Mouse (Mus musculus) ES-E14 (cell line): ENCODE results near the gene Arpc2. TPM values are rescaled to one million over a fixed set of nuclear protein-coding genes. Genes with fewer than 3 reads are reported as not detected.
A peak's percentile ranks its signal among the peaks of the same experiment; 100 is the strongest.

Source experiments
- DNase-seq: peaks from one replicate; pipeline ENCODE4 v3.0.0-alpha.2; 2013; ENCODE audit warnings: low read depth, low spot score
- H3K27ac ChIP-seq: 2 replicates; pipeline ENCODE4 v1.5.1; 2012; ENCODE audit warnings: low read depth, mild to moderate bottlenecking, low read length, moderate library complexity, mixed read lengths; ENCODE audit not compliant: poor library complexity, insufficient read depth, severe bottlenecking
- H3K36me3 ChIP-seq: 2 replicates; pipeline ENCODE4 v1.6.1; 2012; ENCODE audit warnings: mild to moderate bottlenecking, low read length, moderate library complexity, mixed read lengths; ENCODE audit not compliant: control insufficient read depth, poor library complexity, insufficient read depth, severe bottlenecking
- H3K4me1 ChIP-seq, 2 experiments: fragments of 150-350 bp in 1 of 2; sonication (generic) in 1 of 2; 2 replicates each; pipeline ENCODE4 v1.6.1; 2012; ENCODE audit warnings: low read length in 2 of 2, mild to moderate bottlenecking in 1 of 2, mixed read lengths in 1 of 2; ENCODE audit not compliant: control insufficient read depth in 2 of 2, insufficient read depth in 2 of 2, poor library complexity in 1 of 2
- H3K4me3 ChIP-seq, 2 experiments: fragments of 150-350 bp in 1 of 2; sonication (generic) in 1 of 2; 2 replicates each; pipeline ENCODE4 v1.5.1; 2012; ENCODE audit warnings: low read length in 2 of 2, low read depth in 1 of 2, mild to moderate bottlenecking in 1 of 2, mixed read lengths in 1 of 2; ENCODE audit not compliant: insufficient read depth in 1 of 2, poor library complexity in 1 of 2, severe bottlenecking in 1 of 2
- H3K9ac ChIP-seq: 2 replicates; pipeline ENCODE4 v1.6.1; 2012; ENCODE audit warnings: low read depth, mild to moderate bottlenecking, low read length, mixed read lengths; ENCODE audit not compliant: poor library complexity, insufficient read depth, severe bottlenecking
- H3K9me3 ChIP-seq: fragments of 150-350 bp; sonication (generic); 2 replicates; pipeline ENCODE4 v1.6.1; 2012; ENCODE audit warnings: low read depth, mild to moderate bottlenecking, low read length; ENCODE audit not compliant: control insufficient read depth, insufficient read depth
- CHD2 ChIP-seq: IDR thresholded peaks from 2 replicates; pipeline ENCODE4 v1.6.1; 2014; ENCODE audit warnings: mild to moderate bottlenecking, low read depth, low read length, inconsistent platforms
- HCFC1 ChIP-seq: IDR thresholded peaks from 2 replicates; pipeline ENCODE4 v1.6.1; 2012; ENCODE audit warnings: low read length, inconsistent platforms, borderline replicate concordance; ENCODE audit not compliant: insufficient read depth
- MAFK ChIP-seq: IDR thresholded peaks from 2 replicates; pipeline ENCODE4 v1.6.1; 2014; ENCODE audit warnings: mild to moderate bottlenecking, low read depth, low read length, inconsistent platforms; ENCODE audit not compliant: insufficient read depth
- ZC3H11A ChIP-seq: IDR thresholded peaks from 2 replicates; pipeline ENCODE4 v1.6.1; 2012; ENCODE audit warnings: low read depth, mild to moderate bottlenecking, inconsistent platforms, low read length, borderline replicate concordance
- ZNF384 ChIP-seq: IDR thresholded peaks from 2 replicates; pipeline ENCODE4 v1.6.1; 2012; ENCODE audit warnings: low read depth, low read length, inconsistent platforms
- in situ Hi-C, 2 experiments: fragments of 600-800 bp; cut with MboI; formaldehyde crosslinking; loops; one replicate each; pipeline ENCODE4 v1.15.1; 2025; ENCODE audit warnings: low sequenced_read_pairs in 2 of 2, inconsistent platforms in 1 of 2; ENCODE audit not compliant: unreplicated experiment in 2 of 2
- total RNA-seq: library from RNA; depleted of rRNA; stranded (reverse); fragments of 300-350 nt; gene quantifications from 2 replicates; pipeline ENCODE4 v1.2.3, GENCODE M21; 2012

The Arpc2 gene
- total RNA-seq, 1 experiment: 100 TPM

DNA sequence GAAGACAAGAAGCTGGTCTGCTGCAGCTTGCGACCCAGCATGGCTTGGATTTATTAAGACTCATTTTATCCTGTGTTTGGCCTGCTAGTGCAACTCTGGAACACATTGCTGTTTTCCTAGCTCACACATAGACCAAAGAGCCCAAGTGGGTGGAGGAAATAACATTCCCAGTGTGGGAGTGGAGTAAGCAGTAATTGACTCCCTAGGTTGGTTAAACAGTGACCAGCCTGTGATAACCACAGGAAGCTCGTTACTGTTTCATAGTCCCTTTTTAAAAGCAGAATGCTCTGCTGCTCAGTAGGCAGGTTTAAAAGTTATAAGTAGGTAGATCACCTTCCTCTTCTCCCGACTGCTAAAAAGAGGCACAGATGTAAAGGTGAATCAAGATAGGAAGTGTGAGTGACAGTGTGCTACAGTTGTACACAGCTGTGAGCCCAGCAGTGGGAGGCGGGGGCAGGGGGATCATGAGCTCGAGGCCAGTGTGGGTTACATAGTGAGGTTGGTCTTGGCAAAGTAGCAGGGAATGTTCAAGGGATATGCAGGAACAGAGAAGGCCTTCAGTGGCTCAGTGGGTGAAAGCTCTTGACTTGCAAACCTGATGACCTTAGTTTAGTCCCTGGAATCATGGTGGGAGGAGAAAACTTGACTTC, 13.6 kb downstream of the Arpc2 start:
- DNase-seq: no peak
- no peaks in the 10 kb centered on the region for H3K9me3 ChIP-seq
- no peak for TF ChIP-seq MAFK
- no peak for TF ChIP-seq ZC3H11A
- no peak for TF ChIP-seq CHD2
- no peak for TF ChIP-seq ZNF384
- no peak for TF ChIP-seq HCFC1
- no peak overlapping the region; the same call in 1 of the 2 replicates for H3K27ac ChIP-seq
- no peak overlapping the region for H3K9ac ChIP-seq
- no peak overlapping the region for H3K4me3 ChIP-seq
- peaks cover 1 to 9% of the 10 kb centered on the region in 2 experiments; a peak in 2 of 4 replicates for H3K4me1 ChIP-seq
- H3K36me3 ChIP-seq: peaks cover 11% of the 10 kb centered on the region
- in situ Hi-C loops: no loop called here

DNA sequence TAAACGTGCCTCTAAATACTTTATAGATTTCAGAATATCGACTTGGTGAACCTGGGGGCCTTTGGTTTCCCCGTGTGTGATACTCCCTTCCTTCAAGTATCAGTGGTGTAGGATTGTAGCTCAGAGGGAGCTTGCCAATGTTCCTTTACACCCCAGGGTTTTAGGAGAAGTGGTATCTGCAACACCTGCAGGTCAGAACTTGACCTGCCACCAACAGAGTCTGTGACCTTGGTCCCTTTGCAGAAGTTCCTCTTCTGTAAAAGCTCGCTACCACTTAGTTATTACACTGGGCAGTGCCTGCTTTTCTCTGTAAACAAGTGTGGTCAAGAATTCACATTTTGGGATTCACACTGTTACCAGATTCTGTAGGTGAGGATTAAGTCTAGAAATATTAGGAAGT, 14.2 kb downstream of the Arpc2 start:
- Histone ChIP-seq H3K9ac (no peak overlapping the region), H3K9me3 (no peaks in the 10 kb centered on the region), H3K36me3 (peaks cover 11% of the 10 kb centered on the region), H3K27ac (no peak overlapping the region), H3K4me3 (no peak overlapping the region), H3K4me1 (peaks cover 0 to 9% of the 10 kb centered on the region in 2 experiments; a peak in 2 of 4 replicates)
- TF ChIP-seq ZNF384: no peak
- no peak for DNase-seq
- in situ Hi-C loops: no loop called here

DNA sequence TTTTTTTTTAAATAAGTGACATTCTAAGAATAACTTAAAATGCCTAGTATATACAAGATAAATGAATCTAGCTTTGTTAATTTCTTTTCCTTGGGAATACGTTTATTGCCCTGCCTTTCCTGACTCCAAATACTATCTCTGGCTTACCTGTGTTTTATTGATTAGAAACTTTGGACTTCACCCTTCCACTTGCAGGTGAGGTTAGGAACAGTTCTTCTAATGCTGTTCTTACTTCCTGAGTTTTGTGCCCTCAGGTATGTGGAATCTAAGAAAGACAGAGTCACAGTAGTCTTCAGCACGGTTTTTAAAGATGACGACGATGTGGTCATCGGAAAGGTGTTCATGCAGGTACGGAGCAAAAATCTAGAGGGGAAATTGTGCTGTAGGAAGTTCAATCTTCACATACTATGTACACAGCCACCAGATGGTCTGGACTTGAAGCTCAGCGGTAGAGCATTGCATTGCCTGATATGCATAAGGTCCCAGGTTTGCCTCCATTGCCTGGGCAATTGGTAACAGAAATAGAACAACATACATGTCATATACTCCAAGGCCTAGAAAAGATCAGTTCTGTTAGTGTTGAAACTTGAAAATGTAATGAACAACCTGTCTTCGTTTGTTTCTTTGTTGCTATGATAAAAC, 19.9 kb downstream of the Arpc2 start:
- H3K9ac ChIP-seq: no peak overlapping the region
- H3K4me3 ChIP-seq: no peak overlapping the region
- no peaks in the 10 kb centered on the region for H3K9me3 ChIP-seq
- peaks cover 28% of the 10 kb centered on the region for H3K36me3 ChIP-seq
- peak overlapping the region; percentile 85; the same call in 1 of the 2 replicates for H3K27ac ChIP-seq
- no peak for DNase-seq
- TF ChIP-seq ZNF384: no peak
- no peak for TF ChIP-seq CHD2
- TF ChIP-seq HCFC1: no peak
- TF ChIP-seq MAFK: no peak
- TF ChIP-seq ZC3H11A: no peak
- peaks cover 2 to 13% of the 10 kb centered on the region in 2 experiments; a peak in 3 of 4 replicates for H3K4me1 ChIP-seq
- in situ Hi-C loops: no loop called here

GRCm38 (mm10) chr1:74256782-74257181, 20.9 kb downstream of the Arpc2 start:
- no peaks in the 10 kb centered on the region for H3K9me3 ChIP-seq
- TF ChIP-seq MAFK (no peak), HCFC1 (no peak), CHD2 (no peak), ZNF384 (no peak), ZC3H11A (no peak)
- H3K4me3 ChIP-seq: no peak overlapping the region
- peaks cover 2 to 13% of the 10 kb centered on the region in 2 experiments; a peak in 3 of 4 replicates for H3K4me1 ChIP-seq
- peaks cover 23% of the 10 kb centered on the region for H3K36me3 ChIP-seq
- H3K9ac ChIP-seq: no peak overlapping the region
- peak overlapping the region; percentile 85 for H3K27ac ChIP-seq
- in situ Hi-C loops: no loop called here
- DNase-seq: peak; percentile 64

DNA sequence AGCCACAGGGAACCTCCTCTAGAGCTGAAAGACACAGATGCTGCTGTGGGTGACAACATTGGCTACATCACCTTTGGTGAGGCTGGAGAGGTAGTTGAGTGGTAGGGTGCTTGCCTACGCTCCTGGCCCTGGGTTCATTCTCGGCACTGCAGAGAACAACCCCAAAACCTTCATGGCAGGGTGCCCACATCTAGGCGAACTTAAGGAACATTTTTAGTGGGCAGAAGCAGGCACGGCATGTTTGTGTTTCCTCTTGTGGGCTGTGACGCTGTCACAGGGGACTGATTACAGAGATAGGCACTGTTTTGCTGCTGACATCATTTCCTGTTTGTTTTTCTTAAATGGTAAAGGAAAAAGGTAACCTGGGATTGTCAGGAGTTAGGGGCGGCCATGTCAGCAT, 26.6 kb downstream of the Arpc2 start:
- H3K9ac ChIP-seq: no peak overlapping the region
- no peaks in the 10 kb centered on the region for H3K9me3 ChIP-seq
- in situ Hi-C loops: no loop called here
- no peak overlapping the region for H3K27ac ChIP-seq
- H3K36me3 ChIP-seq: peaks cover 62% of the 10 kb centered on the region
- DNase-seq: no peak
- no peak overlapping the region for H3K4me3 ChIP-seq
- H3K4me1 ChIP-seq: peaks cover 0 to under 1% of the 10 kb centered on the region in 2 experiments; a peak in 2 of 4 replicates
- TF ChIP-seq ZC3H11A (no peak), MAFK (no peak), ZNF384 (no peak), CHD2 (no peak), HCFC1 (no peak)
